Mouse (Mus musculus) adrenal gland (tissue): ENCODE results near the gene Fam110c.

Experiments
- intact Hi-C: fragments of 180-260 bp; cut with DNase I; formaldehyde crosslinking; loops from one replicate; pipeline ENCODE4 v1.15.1; 2025

Gene Fam110c

GRCm38 (mm10) chr12:31101190-31101589 lies 27.5 kb downstream of the Fam110c start:
- intact Hi-C loops: no loop called here

DNA sequence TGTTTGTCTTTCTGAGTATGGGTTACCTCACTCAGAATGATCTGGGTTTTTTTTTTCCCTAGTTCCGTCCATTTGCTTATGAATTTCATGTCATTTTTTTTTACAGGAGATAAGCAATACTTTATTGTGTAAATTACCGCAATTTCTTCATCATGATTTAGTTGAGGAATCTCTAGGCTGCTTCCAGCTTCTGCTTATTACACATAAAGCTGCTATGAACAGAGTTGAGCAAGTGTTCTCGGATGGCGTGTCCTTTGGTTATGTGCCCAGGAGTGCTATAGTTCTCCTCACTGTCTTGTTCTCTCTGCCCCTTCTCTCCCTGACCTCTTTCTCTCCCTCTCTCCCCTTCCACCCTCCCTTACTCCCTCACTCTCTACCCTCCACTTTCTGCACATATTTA lies 28.2 kb downstream of the Fam110c start:
- intact Hi-C loops: no loop called here

- intact Hi-C loops: loop anchor here (10.0 kb wide), 1 partner anchor 379 kb away; the partner anchor contains the start of gene Cbll1
Observed at GRCm38 (mm10) chr12:31116005-31116466, 42.4 kb downstream of the Fam110c start.

GRCm38 (mm10) chr12:31120535-31120934 lies 46.9 kb downstream of the Fam110c start:
- intact Hi-C loops: loop anchor here (10.0 kb wide), 1 partner anchor 204 kb away; no protein-coding TSS in a partner anchor

DNA sequence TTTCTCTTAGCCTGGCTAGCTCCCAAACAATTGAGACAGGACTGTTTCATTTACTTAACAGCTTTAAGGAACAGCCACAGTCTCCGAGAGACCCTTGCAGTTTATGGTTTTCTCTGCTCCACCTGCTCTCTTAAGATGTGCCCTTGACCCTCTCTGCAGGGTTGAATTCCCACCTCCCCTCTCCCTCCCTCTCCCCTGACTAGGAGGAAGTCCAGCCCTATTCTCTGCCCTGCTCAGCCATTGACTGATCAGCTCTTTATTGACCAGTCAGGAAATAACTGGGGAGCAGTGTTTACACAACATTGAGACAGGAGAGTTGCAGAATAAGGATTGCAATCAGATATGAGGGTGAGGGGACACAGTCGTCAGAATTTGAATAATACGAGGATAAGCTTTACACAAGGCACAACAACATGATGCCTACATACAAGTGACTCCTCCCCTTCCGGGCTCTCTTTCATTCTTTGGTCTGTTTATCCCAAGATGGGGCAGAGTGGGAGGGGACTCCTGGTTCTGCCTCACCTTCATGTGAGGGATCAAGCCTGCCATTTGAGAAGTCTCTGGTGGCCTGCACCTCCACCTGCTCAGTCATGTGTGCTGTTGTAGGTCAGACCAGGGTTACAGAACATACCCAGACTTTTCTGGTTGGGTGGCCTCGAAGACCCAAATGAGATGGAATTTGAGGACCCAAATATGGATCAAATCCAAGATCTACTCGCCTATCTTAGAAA lies 49.4 kb downstream of the Fam110c start:
- intact Hi-C loops: loop anchor here (10.0 kb wide), 1 partner anchor 202 kb away; no protein-coding TSS in a partner anchor

- intact Hi-C loops: loop anchor here (10.0 kb wide), 1 partner anchor 199 kb away; no protein-coding TSS in a partner anchor
Observed at GRCm38 (mm10) chr12:31126071-31126470, 52.4 kb downstream of the Fam110c start.

- intact Hi-C loops: loop anchor here (10.0 kb wide), 1 partner anchor 195 kb away; no protein-coding TSS in a partner anchor
Observed at GRCm38 (mm10) chr12:31129548-31129947, 55.9 kb downstream of the Fam110c start.
